Mouse (Mus musculus) left cerebral cortex, adult 8-10 months (tissue): ENCODE measurements around the gene Cwc22. TPM values are rescaled to one million over a fixed set of nuclear protein-coding genes. Genes with fewer than 3 reads are reported as not detected.

Experiments used
- DNase-seq, 2 experiments: peaks; one replicate each; pipeline ENCODE4 v3.0.0; 2022; ENCODE audit warnings: low spot score in 2 of 2
- total RNA-seq, 4 experiments: library from RNA; stranded (reverse); gene quantifications; 2 replicates each; pipeline ENCODE4 v1.2.4; 2022

Gene Cwc22
- total RNA-seq, 4 experiments from 2014 or later, result 24.0 to 29.0 (median 26.2) TPM

GRCm38 (mm10) chr2:77925997-77926396, 20.2 kb downstream of the Cwc22 start:
- DNase-seq, result no peak

- DNase-seq, result no peak
These were observed 20.8 kb downstream of the Cwc22 start for GRCm38 (mm10) chr2:77925187-77925924.

GRCm38 (mm10) chr2:77924003-77924402, 22.2 kb downstream of the Cwc22 start:
- DNase-seq, result no peak

- no peak for DNase-seq
These were observed 23.0 kb downstream of the Cwc22 start for GRCm38 (mm10) chr2:77923182-77923581.

DNA sequence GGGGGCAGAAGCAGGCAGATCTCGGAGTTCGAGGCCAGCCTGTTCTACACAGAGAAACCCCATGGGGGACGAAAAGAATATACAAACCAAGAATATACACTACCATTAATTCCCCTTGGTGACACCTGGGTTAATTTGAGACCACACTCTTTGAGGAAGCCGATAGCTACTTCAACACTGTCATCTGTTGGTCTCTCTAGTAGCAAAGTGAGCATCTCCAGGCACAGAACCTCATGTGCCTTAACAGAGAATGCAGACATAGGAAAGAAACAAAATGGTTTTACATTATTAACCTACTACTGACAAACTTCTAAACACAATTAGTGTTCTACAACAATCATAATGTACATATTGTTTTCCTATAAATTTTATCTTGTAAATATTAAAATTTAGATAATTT, 24.9 kb downstream of the Cwc22 start:
- DNase-seq, result no peak

DNA sequence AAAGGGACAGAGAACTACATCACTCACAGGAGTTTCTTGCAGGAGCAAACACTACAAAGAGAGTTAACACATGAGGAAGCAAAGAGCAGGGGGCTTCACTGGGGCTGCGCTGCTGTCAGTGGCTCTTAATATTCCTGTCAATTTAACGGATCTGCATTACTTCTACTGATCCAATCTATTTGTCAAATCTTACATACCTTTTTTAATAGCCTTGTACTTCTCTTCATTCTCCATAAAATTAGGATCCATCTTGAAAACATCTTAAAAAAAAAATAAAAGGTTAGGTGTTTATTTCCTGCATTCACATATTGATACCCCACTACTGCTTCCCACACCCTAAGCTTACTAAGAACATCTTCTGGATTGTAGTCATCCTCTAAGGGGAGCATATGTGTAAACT, 25.6 kb downstream of the Cwc22 start:
- DNase-seq, result no peak

DNA sequence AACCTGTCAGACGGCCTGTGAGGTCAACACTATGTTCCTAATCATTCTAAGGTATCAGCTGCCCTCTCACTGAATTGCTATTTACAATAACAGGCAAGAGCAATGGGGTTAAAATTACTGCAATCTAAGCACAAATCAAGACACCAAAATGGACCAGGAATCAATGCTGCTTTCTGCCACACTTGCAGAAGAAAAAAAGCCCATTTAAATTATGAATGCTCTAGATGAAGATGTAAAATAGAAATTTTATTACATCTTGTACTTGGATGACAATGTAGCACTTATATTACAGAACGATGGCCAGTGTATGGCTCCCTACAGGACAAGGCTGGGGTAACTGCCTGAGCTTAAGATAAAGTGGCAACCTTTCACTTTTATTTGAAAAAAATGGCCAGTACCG, 27.7 kb downstream of the Cwc22 start:
- no peak for DNase-seq

DNA sequence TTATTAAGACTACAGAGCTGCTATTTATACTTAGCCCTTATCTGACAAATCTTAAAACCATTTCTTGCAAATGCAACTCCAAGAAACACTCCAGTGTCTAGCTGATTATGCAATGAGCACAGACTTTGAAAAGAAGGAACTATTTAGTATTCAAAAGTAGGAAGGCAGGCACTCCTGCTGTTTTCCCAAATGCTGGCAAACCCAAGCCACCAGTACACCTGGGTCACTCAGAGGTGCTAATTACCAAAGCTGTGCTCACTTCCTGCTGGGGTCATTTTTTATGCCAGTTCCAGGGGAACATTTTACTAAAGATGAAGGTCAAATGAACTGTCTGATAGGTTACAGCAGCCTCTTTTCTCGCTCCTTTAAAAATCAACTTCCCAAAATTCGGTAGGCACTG, 28.2 kb downstream of the Cwc22 start:
- no peak for DNase-seq

GRCm38 (mm10) chr2:77917360-77917734, 28.8 kb downstream of the Cwc22 start:
- DNase-seq, result no peak

GRCm38 (mm10) chr2:77916586-77917359, 29.4 kb downstream of the Cwc22 start:
- no peak for DNase-seq

- no peak for DNase-seq
These were observed 31.0 kb downstream of the Cwc22 start for GRCm38 (mm10) chr2:77915187-77915586.

- no peak for DNase-seq
These were observed 32.5 kb downstream of the Cwc22 start for GRCm38 (mm10) chr2:77913628-77914027.

GRCm38 (mm10) chr2:77912197-77912596, 34.0 kb downstream of the Cwc22 start:
- DNase-seq, result no peak

DNA sequence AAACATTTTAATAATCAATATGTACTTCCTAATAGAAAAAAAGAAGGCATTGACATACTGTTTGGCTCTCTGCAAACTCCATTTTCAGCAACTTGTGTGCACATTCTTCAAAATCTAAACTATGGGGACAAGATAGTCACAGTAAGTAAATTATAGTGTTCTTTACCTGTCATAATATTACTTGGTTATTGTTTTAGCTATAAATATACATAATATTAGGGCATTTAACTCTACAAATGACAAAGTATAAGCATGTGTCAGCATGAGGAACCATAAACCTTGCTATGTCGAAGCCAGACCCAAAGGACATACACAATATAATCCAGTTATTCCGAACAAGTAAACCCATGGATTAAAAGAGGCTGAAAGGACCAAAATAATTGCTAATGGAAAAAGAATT, 34.7 kb downstream of the Cwc22 start:
- no peak for DNase-seq

- DNase-seq, result no peak
These were observed 36.0 kb downstream of the Cwc22 start for GRCm38 (mm10) chr2:77910216-77910615.

- DNase-seq, result no peak
These were observed 39.0 kb downstream of the Cwc22 start for GRCm38 (mm10) chr2:77907164-77907563.

DNA sequence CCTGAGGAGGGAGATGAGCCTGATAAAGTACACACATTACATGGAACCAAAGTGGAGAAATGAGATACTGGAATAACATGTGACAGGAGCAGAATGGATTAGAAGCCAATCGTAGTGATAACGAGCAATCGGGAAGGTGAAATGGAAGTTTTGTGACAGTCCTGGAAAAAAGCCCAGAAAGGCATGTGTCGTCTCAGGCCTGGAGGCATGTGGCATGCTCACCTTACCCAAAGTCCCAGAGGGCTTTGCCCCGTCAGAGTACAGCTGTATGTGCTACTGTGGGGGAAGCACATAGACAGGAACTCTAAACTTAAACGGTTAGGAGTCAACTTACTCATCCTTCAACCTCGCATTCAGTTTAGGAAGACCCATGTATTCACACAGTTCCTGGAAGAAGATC, 41.2 kb downstream of the Cwc22 start:
- DNase-seq, result no peak

DNA sequence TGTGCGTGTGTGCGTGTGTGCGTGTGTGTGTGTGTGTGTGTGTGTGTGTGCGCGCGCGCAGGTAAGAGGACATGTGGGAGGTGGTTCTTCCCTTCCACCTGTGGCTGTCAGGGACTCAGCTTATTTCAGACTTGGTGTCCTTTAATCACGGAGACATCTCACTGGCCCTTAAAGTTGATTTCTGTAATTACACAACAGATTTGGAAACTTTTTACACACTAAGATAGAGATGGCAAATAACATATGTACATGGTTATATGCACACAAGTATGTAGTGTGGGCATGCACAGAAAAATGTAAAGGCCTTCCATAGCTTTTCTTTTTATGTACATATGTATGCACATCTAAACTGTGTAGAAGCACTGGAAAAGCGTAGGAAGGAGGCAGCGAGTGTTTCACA, 41.7 kb downstream of the Cwc22 start:
- DNase-seq, result no peak

DNA sequence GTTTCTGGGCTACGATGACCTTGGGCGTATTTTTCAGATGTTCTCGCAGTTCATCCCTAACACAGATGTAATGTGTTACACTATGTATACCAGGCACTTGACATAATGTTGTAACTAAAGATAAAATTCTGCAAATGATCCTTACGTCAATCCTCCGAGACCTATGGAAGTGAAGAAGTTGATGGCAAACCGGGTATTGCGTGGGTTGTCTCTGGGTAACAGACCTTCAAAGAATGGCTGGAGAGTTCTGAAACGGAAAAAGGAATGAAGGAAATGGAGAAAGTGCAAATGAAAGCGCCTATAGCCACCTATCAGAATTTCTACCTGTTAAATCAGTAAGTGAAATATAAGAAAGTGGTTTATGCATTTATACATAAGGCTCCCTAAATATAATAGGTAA, 42.2 kb downstream of the Cwc22 start:
- no peak for DNase-seq

- no peak for DNase-seq
These were observed 43.1 kb downstream of the Cwc22 start for GRCm38 (mm10) chr2:77903098-77903497.

- DNase-seq, result no peak
These were observed 44.9 kb downstream of the Cwc22 start for GRCm38 (mm10) chr2:77901269-77901668.

GRCm38 (mm10) chr2:77900741-77901140, 45.4 kb downstream of the Cwc22 start:
- no peak for DNase-seq

DNA sequence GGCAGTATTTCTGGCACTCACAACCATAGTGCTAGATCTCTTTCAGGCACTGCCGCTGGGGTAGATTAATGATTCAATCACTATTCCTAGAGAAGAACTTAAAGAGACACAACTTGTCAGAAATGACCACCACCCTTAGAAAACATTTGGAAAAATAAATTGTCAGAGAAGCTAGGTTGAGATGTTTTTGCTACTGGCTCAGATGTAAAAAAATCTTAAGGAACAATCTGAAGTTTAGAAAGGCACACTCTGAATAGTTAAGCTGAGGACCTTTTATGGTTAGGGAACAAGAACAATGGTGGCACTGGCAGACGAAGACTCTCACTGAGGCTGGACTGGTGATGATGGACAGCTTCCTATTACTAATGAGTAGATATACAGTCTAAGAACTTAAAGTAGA, 46.1 kb downstream of the Cwc22 start:
- no peak for DNase-seq
